Mouse (Mus musculus) myocyte (in vitro differentiated cells): ENCODE data around the gene Lysmd3.

Source experiments
- E2F4 ChIP-seq: IDR thresholded peaks from one replicate; pipeline ENCODE4 v1.6.1; 2011; ENCODE audit warnings: mild to moderate bottlenecking, control low read depth, moderate library complexity; ENCODE audit not compliant: insufficient read depth
- MAX ChIP-seq: IDR thresholded peaks from one replicate; pipeline ENCODE4 v1.6.1; 2011; ENCODE audit warnings: low read depth, mild to moderate bottlenecking, control low read depth
- POLR2A ChIP-seq: IDR thresholded peaks from one replicate; pipeline ENCODE4 v1.6.1; 2011; ENCODE audit warnings: low read depth, mild to moderate bottlenecking, control low read depth, moderate library complexity; ENCODE audit not compliant: insufficient read length
- POLR2AphosphoS2 ChIP-seq: IDR thresholded peaks from one replicate; pipeline ENCODE4 v1.6.1; 2011; ENCODE audit warnings: low read depth, control low read depth; ENCODE audit not compliant: insufficient read length
- REST ChIP-seq: IDR thresholded peaks from one replicate; pipeline ENCODE4 v1.6.1; 2011; ENCODE audit warnings: mild to moderate bottlenecking, control low read depth, moderate library complexity; ENCODE audit not compliant: insufficient read depth, insufficient read length
- TCF12 ChIP-seq: IDR thresholded peaks from one replicate; pipeline ENCODE4 v1.6.1; 2011; ENCODE audit warnings: mild to moderate bottlenecking, control low read depth; ENCODE audit not compliant: poor library complexity, insufficient read depth, severe bottlenecking
- TCF3 ChIP-seq: IDR thresholded peaks from one replicate; pipeline ENCODE4 v1.6.1; 2011; ENCODE audit warnings: low read depth, control low read depth; ENCODE audit not compliant: insufficient read length
- USF1 ChIP-seq: IDR thresholded peaks from one replicate; pipeline ENCODE4 v1.6.1; 2011; ENCODE audit warnings: low read depth, mild to moderate bottlenecking, control low read depth, moderate library complexity

GRCm38 (mm10) chr13:81684884-81685283 lies 27.4 kb downstream of the Lysmd3 start:
- TF ChIP-seq POLR2A (no peak), TCF12 (no peak), E2F4 (no peak), MAX (no peak), POLR2AphosphoS2 (no peak), USF1 (peak; percentile 9), TCF3 (no peak), REST (no peak)
